Mouse (Mus musculus) cortical plate, adult 2 months (tissue): Measurements from ENCODE around the gene Hist1h2bh. TPM values are rescaled to one million over a fixed set of nuclear protein-coding genes. Genes with fewer than 3 reads are reported as not detected.

Experiments used
- H3K27ac ChIP-seq: fragments of 200-500 bp; 2 replicates; pipeline ENCODE4 v1.5.1; 2012; ENCODE audit warnings: low read length, control low read depth, inconsistent platforms; ENCODE audit not compliant: insufficient read depth
- H3K4me1 ChIP-seq: fragments of 200-500 bp; 2 replicates; pipeline ENCODE4 v1.6.1; 2011; ENCODE audit warnings: low read length; ENCODE audit not compliant: control insufficient read depth, insufficient read depth
- H3K4me3 ChIP-seq: fragments of 200-500 bp; 2 replicates; pipeline ENCODE4 v1.5.1; 2011; ENCODE audit warnings: mild to moderate bottlenecking, low read length, control low read depth; ENCODE audit not compliant: insufficient read depth
- CTCF ChIP-seq: fragments of 200-500 bp; IDR thresholded peaks from 2 replicates; pipeline ENCODE4 v1.5.1; 2011; ENCODE audit warnings: mild to moderate bottlenecking, control low read depth, low read length; ENCODE audit not compliant: insufficient read depth; ENCODE audit errors: extremely low read depth
- POLR2A ChIP-seq: fragments of 200-500 bp; IDR thresholded peaks from 2 replicates; pipeline ENCODE4 v1.6.1; 2011; ENCODE audit warnings: mild to moderate bottlenecking, low read length, control low read depth; ENCODE audit not compliant: insufficient read depth; ENCODE audit errors: extremely low read depth
- polyA plus RNA-seq: library from polyadenylated mRNA; depleted of rRNA; stranded (reverse); fragments of >200 nt; gene quantifications from 2 replicates; pipeline ENCODE4 v1.2.3, GENCODE M21; 2012

Hist1h2bh gene
- polyA plus RNA-seq, 1 experiment: 0.29 TPM

GRCm38 (mm10) chr13:23515826-23516620, 27.2 kb downstream of the Hist1h2bh start:
- Histone ChIP-seq H3K27ac (no peak overlapping the region), H3K4me3 (no peak overlapping the region), H3K4me1 (no peaks in the 10 kb centered on the region)
- no peak for TF ChIP-seq POLR2A
- TF ChIP-seq CTCF: no peak

DNA sequence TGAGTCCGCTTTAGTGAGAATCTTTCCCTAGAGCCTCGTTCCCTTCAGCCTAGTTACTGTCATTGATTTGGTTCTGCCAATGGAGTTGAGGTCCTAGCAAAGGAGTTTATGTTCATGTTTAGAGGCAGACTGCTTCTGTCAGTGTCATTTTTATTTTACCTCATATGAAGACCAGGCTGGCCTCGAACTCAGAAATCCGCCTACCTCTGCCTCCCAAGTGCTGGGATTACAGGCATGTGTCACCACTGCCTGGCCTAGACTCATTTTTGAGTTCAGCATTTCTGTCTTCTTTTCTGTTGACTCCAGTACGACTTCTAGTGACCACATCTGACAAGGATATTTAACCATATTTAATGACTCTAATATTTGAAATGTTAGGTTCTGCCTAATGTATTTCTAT, 27.9 kb downstream of the Hist1h2bh start:
- TF ChIP-seq POLR2A (no peak), CTCF (no peak)
- Histone ChIP-seq H3K27ac (no peak overlapping the region), H3K4me3 (no peak overlapping the region), H3K4me1 (no peaks in the 10 kb centered on the region)

DNA sequence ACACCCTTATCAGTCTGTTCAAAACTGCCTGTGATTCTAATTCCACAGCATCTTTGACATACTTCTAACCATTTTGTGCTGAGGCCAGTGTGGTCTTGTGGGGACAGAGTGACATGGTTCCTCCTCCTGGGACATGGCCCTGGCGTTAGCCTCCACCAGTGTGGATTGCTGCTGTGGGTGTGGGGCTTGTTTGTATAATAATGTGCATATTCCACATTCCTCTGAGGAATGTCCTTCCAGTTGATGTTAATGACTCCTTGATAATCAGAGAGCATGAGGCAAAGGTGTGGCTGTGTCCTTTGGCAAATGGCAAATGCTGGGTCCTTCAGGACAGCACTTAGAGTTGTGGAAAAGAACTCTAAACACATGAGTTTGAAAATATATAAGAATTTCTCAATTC, 29.7 kb downstream of the Hist1h2bh start:
- TF ChIP-seq POLR2A (no peak), CTCF (no peak)
- Histone ChIP-seq H3K27ac (no peak overlapping the region), H3K4me1 (no peaks in the 10 kb centered on the region), H3K4me3 (no peak overlapping the region)

GRCm38 (mm10) chr13:23510127-23510526, 33.1 kb downstream of the Hist1h2bh start:
- H3K4me1 ChIP-seq: no peaks in the 10 kb centered on the region
- no peak for TF ChIP-seq CTCF
- TF ChIP-seq POLR2A: no peak
- no peak overlapping the region for H3K27ac ChIP-seq
- no peak overlapping the region for H3K4me3 ChIP-seq

DNA sequence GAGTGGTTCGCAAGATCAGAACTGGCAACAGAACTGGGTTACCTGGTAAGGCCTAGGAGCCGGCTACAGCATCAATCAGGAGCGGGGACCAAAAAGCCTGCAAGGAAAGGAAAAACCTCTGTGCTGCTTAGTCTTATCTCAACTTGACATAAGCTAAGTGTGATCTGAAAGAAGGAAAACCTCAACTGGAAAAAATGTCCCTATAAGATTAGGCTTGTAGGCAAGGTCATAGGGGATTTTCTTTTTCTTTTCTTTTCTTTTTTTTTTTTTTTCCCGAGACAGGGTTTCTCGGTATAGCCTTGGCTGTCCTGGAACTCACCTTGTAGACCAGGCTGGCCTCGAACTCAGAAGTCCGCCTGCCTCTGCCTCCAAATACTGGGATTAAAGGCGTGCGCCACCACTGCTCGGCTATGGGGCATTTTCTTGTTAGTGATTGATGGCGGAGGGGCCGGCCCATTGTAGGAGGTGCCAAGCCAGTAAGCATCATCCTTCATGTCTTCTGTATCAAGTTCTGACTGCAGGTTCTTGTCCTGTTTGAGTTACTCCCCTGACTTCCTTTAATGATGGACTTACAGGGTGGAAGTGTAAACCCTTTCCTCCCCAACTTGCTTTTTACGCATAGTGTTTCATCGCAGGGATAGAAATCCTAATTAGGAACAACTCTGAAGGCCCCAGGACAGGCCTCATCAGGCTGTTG, 36.2 kb downstream of the Hist1h2bh start:
- TF ChIP-seq POLR2A: no peak
- no peak for TF ChIP-seq CTCF
- Histone ChIP-seq H3K4me3 (no peak overlapping the region), H3K27ac (no peak overlapping the region), H3K4me1 (no peaks in the 10 kb centered on the region)

- no peak overlapping the region for H3K4me3 ChIP-seq
- no peak overlapping the region for H3K27ac ChIP-seq
- no peak for TF ChIP-seq POLR2A
- TF ChIP-seq CTCF: no peak
- H3K4me1 ChIP-seq: no peaks in the 10 kb centered on the region
Measured at GRCm38 (mm10) chr13:23506351-23506750, 36.8 kb downstream of the Hist1h2bh start.

GRCm38 (mm10) chr13:23505662-23506345, 37.4 kb downstream of the Hist1h2bh start:
- no peak for TF ChIP-seq POLR2A
- no peak for TF ChIP-seq CTCF
- Histone ChIP-seq H3K27ac (no peak overlapping the region), H3K4me3 (no peak overlapping the region), H3K4me1 (no peaks in the 10 kb centered on the region)

DNA sequence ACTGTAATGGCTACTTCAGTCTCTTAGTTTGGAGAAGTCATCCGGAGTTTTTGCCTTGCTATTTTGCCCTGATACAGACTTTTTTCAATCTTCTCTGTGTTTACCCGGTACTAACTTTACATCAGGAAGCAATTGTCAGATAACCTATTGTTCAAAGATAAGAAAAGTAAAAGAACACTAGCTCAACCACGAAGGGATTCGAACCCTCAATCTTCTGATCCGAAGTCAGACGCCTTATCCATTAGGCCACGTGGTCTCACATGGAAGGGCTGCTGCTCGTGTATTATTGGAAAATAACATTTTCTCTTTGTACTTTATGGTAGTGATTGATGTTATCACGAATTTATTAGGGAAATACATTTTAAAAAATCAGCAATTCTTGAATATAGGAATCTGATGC, 39.4 kb downstream of the Hist1h2bh start:
- H3K4me1 ChIP-seq: no peaks in the 10 kb centered on the region
- no peak overlapping the region for H3K4me3 ChIP-seq
- no peak overlapping the region for H3K27ac ChIP-seq
- TF ChIP-seq CTCF (no peak), POLR2A (no peak)

DNA sequence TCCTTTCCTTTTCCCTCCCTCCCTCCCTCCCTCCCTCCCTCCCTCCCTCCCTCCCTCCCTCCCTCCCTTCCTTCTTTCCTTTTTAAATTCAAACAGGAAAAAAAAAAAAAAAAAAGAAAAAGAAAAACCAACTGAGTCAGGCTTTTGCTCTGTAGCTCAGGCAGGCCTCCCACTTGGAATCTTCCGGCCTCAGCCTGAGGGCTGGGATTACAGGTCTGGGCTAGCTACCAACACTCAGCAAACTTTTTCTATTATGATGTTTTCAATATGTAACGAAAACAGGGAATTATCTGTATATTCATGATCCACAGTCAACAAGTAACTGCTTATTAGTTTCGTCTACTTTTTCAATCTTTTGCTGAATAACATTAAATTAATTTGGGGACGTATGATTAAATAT, 40.3 kb downstream of the Hist1h2bh start:
- H3K4me3 ChIP-seq: no peak overlapping the region
- no peaks in the 10 kb centered on the region for H3K4me1 ChIP-seq
- H3K27ac ChIP-seq: no peak overlapping the region
- TF ChIP-seq CTCF (no peak), POLR2A (no peak)
